Mouse (Mus musculus): ENCODE data around the gene D11Wsu47e. TPM values are rescaled to one million over a fixed set of nuclear protein-coding genes. Genes with fewer than 3 reads are reported as not detected.
A peak's percentile ranks its signal among the peaks of the same experiment; 100 is the strongest.

The D11Wsu47e gene
- polyA plus RNA-seq (2016; fragmentation: Nextera tagmentation; extraction: Ambion mirVana): 21.8 and 26.3 TPM in 2 replicates

GRCm38 (mm10) chr11:113683957-113684706, at the start of gene D11Wsu47e, which contains the start of gene Fam104a:
Gene D11Wsu47e, plus strand, starts transcription at chr11:113684412.
Gene Fam104a, minus strand, starts transcription at chr11:113684155.
- peak; percentile 97 for DNase-seq (ENCODE audit: low spot score)

GRCm38 (mm10) chr11:113634699-113635121, 49.5 kb upstream of the D11Wsu47e start:
- no peaks in the 10 kb centered on the region for H3K36me3 ChIP-seq
- peaks cover 5% of the 10 kb centered on the region; the same call in 1 of the 2 replicates for H3K27me3 ChIP-seq (ENCODE audit: insufficient read depth, poor library complexity, severe bottlenecking)
- H3K9me3 ChIP-seq: no peaks in the 10 kb centered on the region
- 69% methylated on average over 10 of the region's 10 CpGs for WGBS
- no peak overlapping the region for H3K4me3 ChIP-seq
- no peak overlapping the region for H3K27ac ChIP-seq
- DNase-seq (ENCODE audit: low spot score): no peak
- no peaks in the 10 kb centered on the region for H3K4me1 ChIP-seq

More at GRCm38 (mm10) chr11:113683957-113684706, at the start of gene D11Wsu47e, which contains the start of gene Fam104a:
- H3K27me3 ChIP-seq (ENCODE audit: insufficient read depth, poor library complexity, severe bottlenecking): no peaks in the 10 kb centered on the region
- H3K4me1 ChIP-seq: peaks cover 40% of the 10 kb centered on the region
- H3K9me3 ChIP-seq: no peaks in the 10 kb centered on the region
- peaks cover 17% of the 10 kb centered on the region for H3K36me3 ChIP-seq
- under 1% methylated on average over 72 of the region's 73 CpGs for WGBS
- H3K27ac ChIP-seq: peak within 1 kb of the TSS; percentile 98
- peak within 1 kb of the TSS; percentile 97 for H3K4me3 ChIP-seq

GRCm38 (mm10) chr11:113638680-113639079, 45.5 kb upstream of the D11Wsu47e start:
- H3K9me3 ChIP-seq: no peaks in the 10 kb centered on the region
- 88% methylated on average over 12 of the region's 12 CpGs for WGBS
- no peaks in the 10 kb centered on the region for H3K36me3 ChIP-seq
- DNase-seq (ENCODE audit: low spot score): no peak
- no peak overlapping the region for H3K27ac ChIP-seq
- H3K27me3 ChIP-seq (ENCODE audit: insufficient read depth, poor library complexity, severe bottlenecking): no peaks in the 10 kb centered on the region
- no peak overlapping the region for H3K4me3 ChIP-seq
- H3K4me1 ChIP-seq: no peaks in the 10 kb centered on the region

- Histone ChIP-seq H3K4me1 (peaks cover 16% of the 10 kb centered on the region), H3K4me3 (no peak overlapping the region), H3K36me3 (0 out of 2 replicates have a peak, but pooled peaks cover 3% of the 10 kb centered on the region), H3K9me3 (no peaks in the 10 kb centered on the region), H3K27ac (no peak overlapping the region), H3K27me3 (ENCODE audit: insufficient read depth, poor library complexity, severe bottlenecking) (no peaks in the 10 kb centered on the region; the same call in 1 of the 2 replicates)
- no peak for DNase-seq (ENCODE audit: low spot score)
- WGBS: 85% methylated on average over 3 of the region's 3 CpGs
Measured at GRCm38 (mm10) chr11:113645181-113645580, 39.0 kb upstream of the D11Wsu47e start.

GRCm38 (mm10) chr11:113648152-113648551, 36.1 kb upstream of the D11Wsu47e start:
- H3K4me1 ChIP-seq: peaks cover 27% of the 10 kb centered on the region
- no peak overlapping the region; the same call in 1 of the 2 replicates for H3K4me3 ChIP-seq
- H3K9me3 ChIP-seq: no peaks in the 10 kb centered on the region
- peaks cover 20% of the 10 kb centered on the region for H3K36me3 ChIP-seq
- peak overlapping the region; percentile 37 for H3K27ac ChIP-seq
- DNase-seq (ENCODE audit: low spot score): peak; percentile 89
- no peaks in the 10 kb centered on the region; the same call in 1 of the 2 replicates for H3K27me3 ChIP-seq (ENCODE audit: insufficient read depth, poor library complexity, severe bottlenecking)
- 4% methylated on average over 15 of the region's 15 CpGs for WGBS

- Histone ChIP-seq H3K27ac (peak within 1 kb of the TSS; percentile 99), H3K4me1 (peaks cover 27% of the 10 kb centered on the region), H3K4me3 (peak within 1 kb of the TSS; percentile 93), H3K9me3 (no peaks in the 10 kb centered on the region), H3K27me3 (ENCODE audit: insufficient read depth, poor library complexity, severe bottlenecking) (no peaks in the 10 kb centered on the region; the same call in 1 of the 2 replicates), H3K36me3 (peaks cover 27% of the 10 kb centered on the region)
- no peak for DNase-seq (ENCODE audit: low spot score)
- 37% methylated on average over 26 of the region's 26 CpGs for WGBS
Measured at GRCm38 (mm10) chr11:113648690-113649352, 35.4 kb upstream of the D11Wsu47e start, which contains the start of gene Cog1. Gene Cog1, plus strand, starts transcription at chr11:113649169.

GRCm38 (mm10) chr11:113649353-113650210, 34.6 kb upstream of the D11Wsu47e start, which contains the start of gene Slc39a11:
Gene Slc39a11, minus strand, starts transcription at chr11:113650079.
- H3K27me3 ChIP-seq (ENCODE audit: insufficient read depth, poor library complexity, severe bottlenecking): no peaks in the 10 kb centered on the region; the same call in 1 of the 2 replicates
- no peaks in the 10 kb centered on the region for H3K9me3 ChIP-seq
- H3K36me3 ChIP-seq: peaks cover 34% of the 10 kb centered on the region
- peak within 1 kb of the TSS; percentile 99 for H3K27ac ChIP-seq
- H3K4me1 ChIP-seq: peaks cover 27% of the 10 kb centered on the region
- DNase-seq (ENCODE audit: low spot score): peak; percentile 88
- WGBS: 0% methylated on average over 85 of the region's 91 CpGs
- H3K4me3 ChIP-seq: peak within 1 kb of the TSS; percentile 93

- no peak for DNase-seq (ENCODE audit: low spot score)
- H3K9me3 ChIP-seq: no peaks in the 10 kb centered on the region
- H3K36me3 ChIP-seq: peaks cover 50% of the 10 kb centered on the region
- H3K4me1 ChIP-seq: peaks cover 29% of the 10 kb centered on the region
- no peaks in the 10 kb centered on the region; the same call in 1 of the 2 replicates for H3K27me3 ChIP-seq (ENCODE audit: insufficient read depth, poor library complexity, severe bottlenecking)
- H3K4me3 ChIP-seq: no peak overlapping the region
- no peak overlapping the region for H3K27ac ChIP-seq
- 66% methylated on average over 22 of the region's 22 CpGs for WGBS
Measured at GRCm38 (mm10) chr11:113651206-113651906, 32.9 kb upstream of the D11Wsu47e start.

- Histone ChIP-seq H3K27me3 (ENCODE audit: insufficient read depth, poor library complexity, severe bottlenecking) (no peaks in the 10 kb centered on the region; the same call in 1 of the 2 replicates), H3K27ac (no peak overlapping the region), H3K36me3 (peaks cover 55% of the 10 kb centered on the region), H3K9me3 (no peaks in the 10 kb centered on the region), H3K4me1 (peaks cover 31% of the 10 kb centered on the region), H3K4me3 (no peak overlapping the region)
- DNase-seq (ENCODE audit: low spot score): no peak
- WGBS: 49% methylated on average over 8 of the region's 8 CpGs
Measured at GRCm38 (mm10) chr11:113651907-113652273, 32.3 kb upstream of the D11Wsu47e start.

GRCm38 (mm10) chr11:113652516-113652915, 31.7 kb upstream of the D11Wsu47e start:
- WGBS: 90% methylated on average over 6 of the region's 6 CpGs
- no peak overlapping the region for H3K27ac ChIP-seq
- no peak for DNase-seq (ENCODE audit: low spot score)
- H3K4me3 ChIP-seq: no peak overlapping the region
- no peaks in the 10 kb centered on the region for H3K27me3 ChIP-seq (ENCODE audit: insufficient read depth, poor library complexity, severe bottlenecking)
- H3K9me3 ChIP-seq: no peaks in the 10 kb centered on the region
- peaks cover 31% of the 10 kb centered on the region for H3K4me1 ChIP-seq
- H3K36me3 ChIP-seq: peaks cover 61% of the 10 kb centered on the region

GRCm38 (mm10) chr11:113654105-113654504, 30.1 kb upstream of the D11Wsu47e start:
- WGBS: 92% methylated on average over 15 of the region's 15 CpGs
- H3K27ac ChIP-seq: no peak overlapping the region
- H3K9me3 ChIP-seq: no peaks in the 10 kb centered on the region
- H3K4me3 ChIP-seq: no peak overlapping the region
- peaks cover 18% of the 10 kb centered on the region for H3K4me1 ChIP-seq
- no peaks in the 10 kb centered on the region for H3K27me3 ChIP-seq (ENCODE audit: insufficient read depth, poor library complexity, severe bottlenecking)
- no peak for DNase-seq (ENCODE audit: low spot score)
- H3K36me3 ChIP-seq: peaks cover 77% of the 10 kb centered on the region
